Mouse (Mus musculus) midbrain, embryonic 13.5 days (tissue): ENCODE measurements at regions not wholly inside any gene's neighbourhood (a gene's known extent, or its start where the extent isn't known, plus 50 kb on each side); places are given as distances from the start of the nearest gene placed in this dataset.
A peak's percentile ranks its signal among the peaks of the same experiment; 100 is the strongest.

Experiments
- ATAC-seq: fragments of 200-750 bp; cut with Nextera tagmentation; 2 replicates; pipeline ENCODE4 v1.8.0; 2017; ENCODE audit warnings: mild to moderate bottlenecking, moderate TSS enrichment, moderate library complexity
- H3K27ac ChIP-seq: fragments of 300-500 bp; sonication (generic); 2 replicates; pipeline ENCODE4 v1.5.1; 2015; ENCODE audit warnings: inconsistent platforms, mild to moderate bottlenecking, moderate library complexity
- H3K27me3 ChIP-seq: fragments of 300-500 bp; sonication (generic); 2 replicates; pipeline ENCODE4 v1.6.1; 2015; ENCODE audit warnings: mild to moderate bottlenecking, inconsistent platforms
- H3K36me3 ChIP-seq: fragments of 300-500 bp; sonication (generic); 2 replicates; pipeline ENCODE4 v1.6.1; 2015; ENCODE audit warnings: mild to moderate bottlenecking, inconsistent platforms
- H3K4me1 ChIP-seq: fragments of 300-500 bp; sonication (generic); replicated peaks from 2 replicates; pipeline ENCODE4 v1.6.1; 2015; ENCODE audit warnings: inconsistent platforms
- H3K4me2 ChIP-seq: fragments of 300-500 bp; sonication (generic); replicated peaks from 2 replicates; pipeline ENCODE4 v1.6.1; 2015; ENCODE audit warnings: moderate library complexity, mild to moderate bottlenecking, inconsistent platforms
- H3K4me3 ChIP-seq: fragments of 300-500 bp; sonication (generic); replicated peaks from 2 replicates; pipeline ENCODE4 v1.5.1; 2015; ENCODE audit warnings: mild to moderate bottlenecking, inconsistent platforms
- H3K9ac ChIP-seq: fragments of 300-500 bp; sonication (generic); replicated peaks from 2 replicates; pipeline ENCODE4 v1.6.1; 2015; ENCODE audit warnings: mild to moderate bottlenecking, inconsistent platforms
- H3K9me3 ChIP-seq: fragments of 300-500 bp; sonication (generic); 2 replicates; pipeline ENCODE4 v1.6.1; 2016; ENCODE audit warnings: mild to moderate bottlenecking, inconsistent platforms
- WGBS: fragments of 180-500 bp; shearing (Covaris S2); methylation state at CpG from one replicate; pipeline ENCODE4 v1.1.7; 2015; 5-methylcytosine and 5-hydroxymethylcytosine counted together

DNA sequence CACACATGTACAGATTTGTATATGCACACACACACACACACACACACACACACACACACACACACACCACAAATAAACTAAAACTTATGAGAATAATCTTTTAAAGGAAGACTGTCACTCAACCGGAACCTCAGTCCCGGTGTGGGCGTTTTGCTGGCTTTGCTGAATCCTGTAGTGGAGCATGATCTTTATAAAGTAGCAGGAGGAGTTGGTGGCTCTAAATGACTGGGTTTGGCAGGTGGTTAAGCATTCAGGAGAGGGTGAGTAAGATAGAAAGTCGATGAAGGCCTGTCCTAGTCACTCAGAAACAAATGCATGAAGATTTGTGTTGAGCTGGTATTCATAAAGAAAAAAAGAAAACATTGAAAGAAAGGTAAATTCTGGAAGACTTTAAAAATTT, 240.4 kb upstream of the Nmur2 start:
- H3K9ac ChIP-seq = no peak overlapping the region
- WGBS = 83% methylated on average over 4 of the region's 4 CpGs
- ATAC-seq = no peak

DNA sequence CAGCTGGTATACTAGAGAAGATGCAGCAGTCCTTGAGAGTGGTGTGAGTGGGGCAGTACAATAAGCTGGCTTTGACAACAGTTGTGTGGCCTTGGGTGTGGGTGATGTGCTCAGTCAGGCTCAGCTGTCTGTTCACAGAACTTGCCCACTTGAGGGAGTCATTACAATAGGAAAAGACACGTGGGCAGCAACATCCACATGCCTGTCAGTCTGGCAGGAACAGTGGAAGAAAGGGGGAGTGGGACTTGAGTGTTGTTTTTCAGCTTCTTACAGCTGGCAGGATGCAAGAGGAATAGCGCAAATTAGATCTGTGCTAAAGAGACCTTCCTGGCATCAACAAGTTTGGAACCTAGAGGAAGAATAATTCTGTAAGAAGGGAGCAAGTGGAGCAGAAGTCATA, 239.4 kb upstream of the Nmur2 start:
- Histone ChIP-seq H3K27ac (no peak overlapping the region), H3K9me3 (no peaks in the 10 kb centered on the region)
- no peak for ATAC-seq

More for the DNA sequence above, 240.4 kb upstream of the Nmur2 start:
- Histone ChIP-seq H3K36me3 (no peaks in the 10 kb centered on the region), H3K9me3 (no peaks in the 10 kb centered on the region), H3K27me3 (no peaks in the 10 kb centered on the region), H3K4me1 (no peaks in the 10 kb centered on the region), H3K27ac (no peak overlapping the region), H3K4me2 (no peak overlapping the region), H3K4me3 (no peak overlapping the region)

DNA sequence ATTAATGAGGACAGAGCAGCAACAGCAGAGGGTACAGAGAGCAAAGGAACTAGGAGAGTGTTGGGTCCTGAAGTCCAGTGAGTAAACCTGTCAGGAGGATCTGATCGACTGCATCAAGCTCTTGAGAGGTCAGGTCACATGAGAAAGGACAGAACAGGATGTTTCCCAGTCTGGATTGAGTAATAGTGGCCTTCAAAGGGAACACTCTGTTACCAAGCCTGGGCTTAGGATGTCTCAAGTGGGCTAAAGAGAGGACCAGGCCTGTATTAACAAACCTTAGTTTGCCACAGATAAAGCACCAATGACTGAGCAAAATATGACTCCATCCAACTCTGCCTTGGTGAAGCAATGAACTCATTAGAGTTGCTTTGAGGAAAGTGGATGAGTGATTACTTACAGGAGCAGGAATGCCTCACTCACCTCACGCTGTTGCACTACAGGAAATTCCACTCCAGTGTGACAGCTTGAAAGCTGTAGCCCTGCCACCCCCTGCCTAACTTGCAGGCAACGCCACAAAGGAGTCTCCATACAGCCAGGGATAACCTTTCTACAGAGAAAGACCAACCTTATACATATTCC, 229.2 kb upstream of the Nmur2 start:
- Histone ChIP-seq H3K4me2 (no peak overlapping the region), H3K9me3 (no peaks in the 10 kb centered on the region), H3K36me3 (no peaks in the 10 kb centered on the region), H3K27me3 (no peaks in the 10 kb centered on the region), H3K4me1 (0 out of 2 replicates have a peak, but pooled peaks cover 3% of the 10 kb centered on the region), H3K9ac (no peak overlapping the region), H3K4me3 (no peak overlapping the region), H3K27ac (no peak overlapping the region)
- ATAC-seq = no peak
- 53% methylated on average over 3 of the region's 3 CpGs for WGBS

More for the DNA sequence above, 239.4 kb upstream of the Nmur2 start:
- Histone ChIP-seq H3K27me3 (no peaks in the 10 kb centered on the region), H3K36me3 (no peaks in the 10 kb centered on the region), H3K4me2 (no peak overlapping the region), H3K4me1 (no peaks in the 10 kb centered on the region), H3K9ac (no peak overlapping the region), H3K4me3 (no peak overlapping the region)
- 60% methylated on average over 2 of the region's 2 CpGs for WGBS

DNA sequence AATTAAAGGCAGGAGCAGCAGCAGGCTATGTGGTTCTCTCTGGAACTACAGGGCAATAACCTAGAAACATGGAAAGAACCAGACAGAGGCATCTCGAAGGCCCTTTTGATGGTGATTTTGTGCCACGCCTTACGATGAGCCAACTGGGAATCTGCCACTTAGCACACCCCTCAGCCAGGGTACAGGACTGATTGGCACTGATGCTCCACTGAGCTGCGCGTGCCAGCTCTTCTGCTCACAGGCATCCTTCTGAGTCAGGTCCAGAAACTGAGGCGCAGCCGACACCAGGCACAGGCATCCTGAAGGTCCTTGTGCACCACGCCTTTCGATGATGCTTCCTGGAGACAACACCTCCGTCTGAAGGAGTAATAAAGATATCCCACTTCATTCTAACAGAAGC, 221.9 kb upstream of the Nmur2 start:
- no peak overlapping the region for H3K9ac ChIP-seq
- WGBS = 95% methylated on average over 10 of the region's 10 CpGs

DNA sequence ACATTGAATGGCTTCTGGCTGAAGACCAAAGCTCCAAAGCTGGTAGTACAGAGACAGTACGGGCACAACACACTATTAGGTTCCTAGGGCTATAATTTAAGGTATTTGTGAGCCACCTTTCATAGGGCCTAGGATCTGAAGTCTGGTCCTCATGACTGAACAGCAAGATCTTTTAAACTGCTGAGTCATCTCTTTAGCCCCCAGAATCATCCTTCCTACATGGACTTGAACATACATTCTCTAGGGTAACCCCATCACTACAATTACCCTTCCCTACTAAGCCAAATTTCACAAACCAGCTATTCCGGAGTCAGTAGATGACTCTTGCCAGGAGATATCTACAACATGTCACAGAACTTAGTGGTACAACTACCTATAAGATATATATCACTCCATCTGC, 215.5 kb upstream of the Nmur2 start:
- Histone ChIP-seq H3K27me3 (no peaks in the 10 kb centered on the region), H3K9ac (no peak overlapping the region), H3K9me3 (no peaks in the 10 kb centered on the region), H3K4me1 (no peaks in the 10 kb centered on the region), H3K4me2 (no peak overlapping the region), H3K36me3 (no peaks in the 10 kb centered on the region), H3K4me3 (no peak overlapping the region), H3K27ac (no peak overlapping the region)
- WGBS = 84% methylated on average over 2 of the region's 2 CpGs
- ATAC-seq = no peak

More for the DNA sequence above, 221.9 kb upstream of the Nmur2 start:
- Histone ChIP-seq H3K27ac (no peak overlapping the region), H3K4me2 (no peak overlapping the region), H3K27me3 (no peaks in the 10 kb centered on the region), H3K4me3 (no peak overlapping the region), H3K9me3 (no peaks in the 10 kb centered on the region), H3K4me1 (no peaks in the 10 kb centered on the region), H3K36me3 (no peaks in the 10 kb centered on the region)
- no peak for ATAC-seq

DNA sequence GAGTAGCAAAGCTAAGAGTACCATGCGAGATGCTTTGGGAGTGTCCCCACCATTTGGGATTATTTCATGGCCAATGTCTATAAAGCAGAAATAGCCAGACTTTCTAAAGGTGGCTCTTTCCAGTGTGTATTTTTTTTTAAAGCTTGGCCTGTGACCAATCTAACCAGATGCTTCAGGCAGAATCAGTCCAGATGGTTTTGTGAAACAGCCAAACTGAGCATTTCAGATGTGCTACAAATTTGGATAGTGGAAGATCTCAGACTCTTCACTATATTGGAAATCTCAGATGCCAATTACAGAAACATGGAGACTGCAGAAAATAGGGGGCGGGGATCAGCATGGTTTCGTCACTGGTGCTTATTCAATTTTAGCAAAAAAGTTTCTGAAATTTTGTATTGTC, 213.6 kb upstream of the Nmur2 start:
- 0 out of 2 replicates have a peak, but pooled peaks cover 5% of the 10 kb centered on the region for H3K27me3 ChIP-seq
- no peak for ATAC-seq
- no peaks in the 10 kb centered on the region for H3K9me3 ChIP-seq
- H3K9ac ChIP-seq = no peak overlapping the region
- no peaks in the 10 kb centered on the region; the same call in 1 of the 2 replicates for H3K4me1 ChIP-seq
- no peak overlapping the region for H3K4me2 ChIP-seq
- no peak overlapping the region for H3K27ac ChIP-seq
- no peak overlapping the region for H3K4me3 ChIP-seq
- no peaks in the 10 kb centered on the region for H3K36me3 ChIP-seq
- 93% methylated on average over 3 of the region's 3 CpGs for WGBS

DNA sequence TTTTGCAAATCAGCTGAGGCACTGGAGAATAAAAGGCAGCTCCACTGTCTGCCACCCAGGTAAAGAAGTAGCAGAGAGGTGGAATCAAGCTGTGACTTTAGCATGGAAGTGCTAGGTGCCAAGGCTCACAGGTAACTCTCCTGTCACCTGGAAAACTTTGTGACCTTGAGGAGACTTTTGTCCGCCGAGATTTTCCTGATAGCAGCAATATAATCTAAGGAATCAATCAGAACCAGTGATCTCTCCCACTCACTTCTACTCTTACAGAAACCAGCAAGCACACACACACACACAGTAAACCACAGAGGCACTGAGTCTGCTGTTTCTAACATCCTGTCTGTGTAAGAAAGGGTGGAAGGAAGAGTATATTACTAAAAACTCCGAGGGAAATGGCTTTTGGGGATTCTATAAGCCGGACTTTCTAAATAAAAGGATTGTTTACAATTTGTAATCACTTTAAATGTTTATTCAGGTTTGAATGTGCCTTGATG, 206.6 kb upstream of the Nmur2 start:
- 25% methylated on average over 4 of the region's 4 CpGs for WGBS
- Histone ChIP-seq H3K9ac (no peak overlapping the region), H3K36me3 (no peaks in the 10 kb centered on the region), H3K4me1 (peaks cover 25% of the 10 kb centered on the region), H3K27ac (peak overlapping the region; percentile 84), H3K9me3 (no peaks in the 10 kb centered on the region), H3K27me3 (0 out of 2 replicates have a peak, but pooled peaks cover 9% of the 10 kb centered on the region), H3K4me2 (0 out of 2 replicates have a peak overlapping the region, but pooled peaks have one; percentile 3), H3K4me3 (no peak overlapping the region)
- peak; percentile 35 for ATAC-seq

DNA sequence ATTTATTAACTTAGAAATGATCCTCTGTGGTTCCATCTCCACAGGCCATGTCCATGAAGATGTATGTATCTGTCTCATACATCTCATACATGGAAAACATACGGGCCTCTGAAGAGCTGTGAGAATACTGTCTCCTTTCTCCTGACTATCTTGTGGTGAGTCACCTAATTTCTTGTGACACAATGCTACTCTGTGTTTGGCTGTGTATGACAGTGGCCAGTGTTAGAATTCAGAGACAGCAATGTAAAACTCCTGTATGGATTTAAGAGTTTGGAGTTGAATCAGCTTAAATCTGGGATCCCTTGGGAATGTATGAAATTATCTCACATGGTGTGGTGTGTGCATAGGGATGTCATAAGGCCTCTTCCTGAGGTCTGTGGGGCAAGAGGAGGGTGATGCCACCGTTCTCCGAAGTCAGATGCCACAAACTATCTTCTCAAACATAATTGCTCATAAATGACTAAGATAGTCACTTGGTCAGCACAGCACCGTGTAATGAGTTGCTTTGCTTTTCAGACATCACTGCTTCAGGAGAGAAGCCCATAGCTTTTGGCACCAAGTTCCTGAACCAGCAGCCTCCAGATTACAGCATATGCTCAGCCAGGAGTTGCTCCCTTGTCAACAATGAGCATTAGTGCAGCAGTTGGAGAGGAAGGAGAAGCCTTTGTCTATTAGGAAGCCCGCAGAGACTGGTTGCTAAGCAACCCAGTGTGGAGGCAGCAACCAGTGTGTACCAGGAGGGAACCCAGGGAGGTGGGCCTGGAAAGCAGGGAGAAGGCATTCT, 205.9 kb upstream of the Nmur2 start:
- H3K36me3 ChIP-seq = no peaks in the 10 kb centered on the region
- H3K4me2 ChIP-seq = 0 out of 2 replicates have a peak overlapping the region, but pooled peaks have one; percentile 3
- H3K27me3 ChIP-seq = 0 out of 2 replicates have a peak, but pooled peaks cover 9% of the 10 kb centered on the region
- peaks cover 25% of the 10 kb centered on the region for H3K4me1 ChIP-seq
- 28% methylated on average over 5 of the region's 5 CpGs for WGBS
- H3K9me3 ChIP-seq = no peaks in the 10 kb centered on the region
- H3K9ac ChIP-seq = no peak overlapping the region
- peak overlapping the region; percentile 84 for H3K27ac ChIP-seq
- ATAC-seq = peak; percentile 99
- H3K4me3 ChIP-seq = no peak overlapping the region

DNA sequence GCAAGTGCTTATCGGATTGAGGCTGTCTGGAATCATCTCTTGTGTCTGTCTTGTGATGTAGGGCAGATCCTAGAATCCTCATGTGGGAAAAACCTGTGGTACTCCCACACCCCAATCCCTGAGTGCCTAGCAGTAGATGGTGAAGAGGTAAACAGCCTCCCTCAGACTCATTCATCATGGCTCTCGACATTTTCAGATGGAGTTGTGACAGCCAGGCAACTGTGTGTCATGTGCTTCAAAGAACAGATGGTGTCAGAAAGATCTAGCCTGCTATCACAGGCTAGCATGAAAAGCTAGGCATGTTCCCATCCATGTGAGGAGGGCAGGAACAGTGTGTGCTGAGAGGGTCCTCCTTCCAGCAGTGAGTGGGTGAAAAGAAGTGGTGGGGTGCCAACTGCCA, 204.1 kb upstream of the Nmur2 start:
- Histone ChIP-seq H3K36me3 (no peaks in the 10 kb centered on the region), H3K9ac (no peak overlapping the region), H3K9me3 (no peaks in the 10 kb centered on the region), H3K4me1 (peaks cover 25% of the 10 kb centered on the region), H3K27ac (no peak overlapping the region), H3K4me3 (no peak overlapping the region), H3K4me2 (no peak overlapping the region), H3K27me3 (0 out of 2 replicates have a peak, but pooled peaks cover 9% of the 10 kb centered on the region)
- ATAC-seq = no peak
- WGBS = 88% methylated on average over 2 of the region's 2 CpGs

DNA sequence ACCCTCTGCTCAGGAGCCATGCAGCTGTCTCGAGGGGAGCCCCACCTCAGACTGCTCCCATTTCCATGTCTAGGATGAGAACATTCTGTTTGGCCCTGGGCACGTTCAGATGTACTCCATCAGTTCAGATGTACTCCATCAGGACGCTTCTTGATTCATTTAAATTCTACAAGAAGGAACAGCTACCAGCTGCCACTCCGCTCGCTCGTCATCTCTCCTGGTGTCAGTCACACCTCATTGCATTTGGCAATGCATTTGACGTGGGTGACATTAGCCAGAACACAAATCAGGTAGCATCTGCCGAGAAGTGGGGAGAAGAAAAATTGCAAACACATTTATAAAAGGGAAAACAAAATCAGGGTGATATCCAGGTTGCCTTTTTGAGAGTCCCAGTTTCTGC, 202.6 kb upstream of the Nmur2 start:
- Histone ChIP-seq H3K27ac (no peak overlapping the region), H3K9me3 (no peaks in the 10 kb centered on the region), H3K4me1 (peaks cover 22% of the 10 kb centered on the region), H3K4me3 (no peak overlapping the region), H3K36me3 (no peaks in the 10 kb centered on the region), H3K9ac (no peak overlapping the region), H3K27me3 (no peaks in the 10 kb centered on the region), H3K4me2 (no peak overlapping the region)
- 76% methylated on average over 8 of the region's 8 CpGs for WGBS
- no peak for ATAC-seq

DNA sequence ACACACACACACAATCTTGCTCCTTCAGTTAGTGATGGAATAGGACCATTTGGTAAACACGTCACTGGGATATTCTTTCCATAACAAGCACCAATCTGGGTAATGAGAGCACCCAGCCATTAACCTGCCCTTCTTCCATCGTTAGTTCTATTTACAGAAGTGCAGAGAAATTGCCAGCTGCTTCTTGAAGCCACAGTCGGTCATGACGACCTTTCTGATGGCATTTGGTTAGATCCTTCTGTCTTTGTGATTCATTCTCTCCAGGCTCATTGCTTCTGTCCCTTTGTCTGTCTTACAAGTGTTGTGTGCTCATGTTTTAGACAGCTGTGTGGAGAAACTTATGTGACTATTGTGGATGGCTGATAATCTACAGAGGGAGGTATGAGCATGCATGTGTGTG, 197.9 kb upstream of the Nmur2 start:
- H3K36me3 ChIP-seq = no peaks in the 10 kb centered on the region
- H3K4me3 ChIP-seq = no peak overlapping the region
- H3K27ac ChIP-seq = no peak overlapping the region
- no peak overlapping the region for H3K4me2 ChIP-seq
- H3K9me3 ChIP-seq = no peaks in the 10 kb centered on the region
- H3K27me3 ChIP-seq = no peaks in the 10 kb centered on the region
- no peak overlapping the region for H3K9ac ChIP-seq
- whole genome bisulfite sequencing = 67% methylated on average over 4 of the region's 4 CpGs
- H3K4me1 ChIP-seq = no peaks in the 10 kb centered on the region
- ATAC-seq = no peak

DNA sequence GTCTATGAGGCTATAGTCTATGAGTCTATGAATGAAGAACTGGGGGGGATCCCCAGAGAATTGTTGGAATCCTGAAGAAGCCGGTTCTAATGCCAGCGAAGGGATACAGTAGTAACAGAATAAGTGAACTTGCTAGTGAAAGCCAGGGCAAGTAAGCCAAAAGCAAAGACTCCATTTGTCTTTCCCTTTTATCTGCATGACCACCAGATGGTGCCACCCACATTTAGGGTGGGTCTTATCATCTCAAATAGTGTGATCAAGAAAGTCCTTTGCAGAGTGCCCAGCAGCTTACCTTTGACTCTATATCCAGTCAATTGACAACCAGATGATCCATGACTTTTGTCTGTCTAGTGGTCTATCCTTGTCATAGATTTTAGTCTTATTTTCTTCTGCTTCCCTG, 184.2 kb upstream of the Nmur2 start:
- WGBS = 91% methylated on average over 2 of the region's 2 CpGs
- no peak for ATAC-seq

More for the DNA sequence above, 184.2 kb upstream of the Nmur2 start:
- no peak overlapping the region for H3K9ac ChIP-seq
- no peaks in the 10 kb centered on the region for H3K9me3 ChIP-seq
- no peak overlapping the region for H3K4me2 ChIP-seq
- no peaks in the 10 kb centered on the region for H3K27me3 ChIP-seq
- no peak overlapping the region for H3K27ac ChIP-seq
- no peak overlapping the region for H3K4me3 ChIP-seq
- no peaks in the 10 kb centered on the region for H3K4me1 ChIP-seq
- H3K36me3 ChIP-seq = no peaks in the 10 kb centered on the region
